8 mouse cellular contexts compared by ENCODE assay signal in genomic region chr16:37109285-37109684, GRCm38 (mm10).
A peak's percentile ranks its signal among the peaks of the same experiment; 100 is the strongest.
DNase-seq lines count a peak whose midpoint lies in the region; ATAC-seq and TF ChIP-seq lines count a peak whose summit lies in the region.

No protein-coding gene starts in this region.

- peak; percentile 40 to 55 for DNase-seq in right cerebral cortex, adult 2 months (ENCODE audit: low spot score in 2 of 2)
- no peak for DNase-seq in right cerebral cortex, postnatal 14 days
- peak; percentile 66 for DNase-seq in cerebellum, adult 11-12 months
- DNase-seq in forebrain, postnatal 0 days, result peak; percentile 82
- DNase-seq in liver, postnatal 0 days, result no peak
- peak; percentile 88 for DNase-seq in retina, embryonic 14.5 days (ENCODE audit: low spot score)
- DNase-seq in spleen, postnatal 14 days (ENCODE audit: low spot score in 2 of 2), result no peak

- H3K9me3 ChIP-seq in forebrain, postnatal 0 days (ENCODE audit: low read length), result no peaks in the 10 kb centered on the region
- H3K9me3 ChIP-seq in intestine, postnatal 0 days (ENCODE audit: control insufficient read depth), result no peaks in the 10 kb centered on the region
- H3K9me3 ChIP-seq in liver, postnatal 0 days (ENCODE audit: low read length), result no peaks in the 10 kb centered on the region

- H3K4me2 ChIP-seq in forebrain, postnatal 0 days (ENCODE audit: low read depth), result no peak overlapping the region
- H3K4me2 ChIP-seq in intestine, postnatal 0 days (replicated peaks; ENCODE audit: low read depth), result no peak overlapping the region
- H3K4me2 ChIP-seq in liver, postnatal 0 days (ENCODE audit: low read depth, low read length), result no peak overlapping the region

- TF ChIP-seq CTCF in forebrain, postnatal 0 days (IDR thresholded peaks at IDR 0.05; ENCODE audit: low read depth), result peak; percentile 89
- TF ChIP-seq CTCF in intestine, postnatal 0 days (IDR thresholded peaks at IDR 0.05; ENCODE audit: low read depth), result peak; percentile 94
- peak; percentile 74 for TF ChIP-seq CTCF in liver, postnatal 0 days (IDR thresholded peaks at IDR 0.05; ENCODE audit: low read depth)

- H3K4me1 ChIP-seq in forebrain, postnatal 0 days (ENCODE audit: insufficient read depth), result no peaks in the 10 kb centered on the region
- H3K4me1 ChIP-seq in intestine, postnatal 0 days (replicated peaks; ENCODE audit: control insufficient read depth, insufficient read depth, low read length), result no peaks in the 10 kb centered on the region
- H3K4me1 ChIP-seq in liver, postnatal 0 days (ENCODE audit: insufficient read depth), result no peaks in the 10 kb centered on the region

- TF ChIP-seq EP300 in liver, postnatal 0 days (IDR thresholded peaks at IDR 0.05; ENCODE audit: low read depth), result no peak

- WGBS in forebrain, postnatal 0 days, result 32% methylated on average over 3 of the region's 3 CpGs
- 25% methylated on average over 3 of the region's 3 CpGs for WGBS in intestine, postnatal 0 days
- WGBS in liver, postnatal 0 days (ENCODE audit: insufficient replicate concordance), result 16% methylated on average over 3 of the region's 3 CpGs

- no peaks in the 10 kb centered on the region for H3K27me3 ChIP-seq in forebrain, postnatal 0 days (ENCODE audit: insufficient read depth, low read length)
- no peaks in the 10 kb centered on the region for H3K27me3 ChIP-seq in intestine, postnatal 0 days (replicated peaks; ENCODE audit: control insufficient read depth, insufficient read depth, low read length)
- H3K27me3 ChIP-seq in liver, postnatal 0 days (ENCODE audit: insufficient read depth, low read length), result no peaks in the 10 kb centered on the region

- no peak overlapping the region for H3K4me3 ChIP-seq in forebrain, postnatal 0 days (ENCODE audit: low read depth, low read length)
- H3K4me3 ChIP-seq in intestine, postnatal 0 days (ENCODE audit: low read depth, low read length), result no peak overlapping the region
- no peak overlapping the region for H3K4me3 ChIP-seq in liver, postnatal 0 days (ENCODE audit: low read depth, low read length)

- no peak overlapping the region for H3K27ac ChIP-seq in forebrain, postnatal 0 days (ENCODE audit: low read depth, low read length)
- H3K27ac ChIP-seq in intestine, postnatal 0 days (ENCODE audit: low read depth, low read length), result no peak overlapping the region
- H3K27ac ChIP-seq in liver, postnatal 0 days (ENCODE audit: low read depth), result no peak overlapping the region

- ATAC-seq in forebrain, postnatal 0 days, result peak; percentile 97
- peak; percentile 76 for ATAC-seq in intestine, postnatal 0 days
- no peak for ATAC-seq in liver, postnatal 0 days

- H3K9ac ChIP-seq in forebrain, postnatal 0 days, result no peak overlapping the region
- H3K9ac ChIP-seq in intestine, postnatal 0 days (ENCODE audit: low read depth, low read length), result no peak overlapping the region
- no peak overlapping the region for H3K9ac ChIP-seq in liver, postnatal 0 days (replicated peaks)

- H3K36me3 ChIP-seq in forebrain, postnatal 0 days (ENCODE audit: insufficient read depth), result no peaks in the 10 kb centered on the region
- H3K36me3 ChIP-seq in intestine, postnatal 0 days (ENCODE audit: control insufficient read depth, insufficient read depth), result no peaks in the 10 kb centered on the region
- H3K36me3 ChIP-seq in liver, postnatal 0 days (replicated peaks; ENCODE audit: insufficient read depth, low read length), result no peaks in the 10 kb centered on the region

Comparison
In these comparisons a context has a peak if more than half of its experiments do, and no peak if none do; other contexts are left out.
1. DNase-seq: peak in right cerebral cortex, adult 2 months (2 of 2), cerebellum, adult 11-12 months (single experiment), forebrain, postnatal 0 days (single experiment) and retina, embryonic 14.5 days (single experiment); none in right cerebral cortex, postnatal 14 days (single experiment), liver, postnatal 0 days (single experiment) and spleen, postnatal 14 days (0 of 2).
2. Peak in every context shown above with its lines, with median percentiles within 50 percentile points of each other: CTCF ChIP-seq.